Mouse (Mus musculus): ENCODE results near the gene Mcfd2. TPM values are rescaled to one million over a fixed set of nuclear protein-coding genes. Genes with fewer than 3 reads are reported as not detected.

Gene Mcfd2
- total RNA-seq, 2 experiments from 2014 or later = 3.8 to 9.5 TPM

- no peak for ATAC-seq (replicated peaks; ENCODE audit: low FRiP score, poor library complexity, severe bottlenecking)
These were observed 25.3 kb upstream of the Mcfd2 start for GRCm38 (mm10) chr17:87291037-87291436.

- ATAC-seq (replicated peaks; ENCODE audit: low FRiP score, poor library complexity, severe bottlenecking) = no peak
These were observed 23.6 kb upstream of the Mcfd2 start for GRCm38 (mm10) chr17:87289367-87289766.

GRCm38 (mm10) chr17:87288131-87288530 lies 22.4 kb upstream of the Mcfd2 start:
- no peak for ATAC-seq (replicated peaks; ENCODE audit: low FRiP score, poor library complexity, severe bottlenecking)

GRCm38 (mm10) chr17:87287197-87287777 lies 21.6 kb upstream of the Mcfd2 start:
- ATAC-seq (replicated peaks; ENCODE audit: low FRiP score, poor library complexity, severe bottlenecking) = no peak

- no peak for ATAC-seq (replicated peaks; ENCODE audit: low FRiP score, poor library complexity, severe bottlenecking)
These were observed 20.9 kb upstream of the Mcfd2 start for GRCm38 (mm10) chr17:87286481-87287143.

- ATAC-seq (replicated peaks; ENCODE audit: low FRiP score, poor library complexity, severe bottlenecking) = no peak
These were observed 20.2 kb upstream of the Mcfd2 start for GRCm38 (mm10) chr17:87285731-87286465.

GRCm38 (mm10) chr17:87284482-87285040 lies 18.8 kb upstream of the Mcfd2 start:
- ATAC-seq (replicated peaks; ENCODE audit: low FRiP score, poor library complexity, severe bottlenecking) = no peak

GRCm38 (mm10) chr17:87283755-87284481 lies 18.2 kb upstream of the Mcfd2 start:
- peak; percentile 67 for ATAC-seq (replicated peaks; ENCODE audit: low FRiP score, poor library complexity, severe bottlenecking)

GRCm38 (mm10) chr17:87283055-87283754 lies 17.5 kb upstream of the Mcfd2 start:
- peak; percentile 37; the same call in 1 of the 2 replicates for ATAC-seq (replicated peaks; ENCODE audit: low FRiP score, poor library complexity, severe bottlenecking)

- ATAC-seq (replicated peaks; ENCODE audit: low FRiP score, poor library complexity, severe bottlenecking) = peak; percentile 84
These were observed 16.9 kb upstream of the Mcfd2 start, which contains the start of gene Ttc7 for GRCm38 (mm10) chr17:87282706-87283053. TSS of gene Ttc7 (plus strand) at chr17:87282886.

- peak; percentile 81 for ATAC-seq (replicated peaks; ENCODE audit: low FRiP score, poor library complexity, severe bottlenecking)
These were observed 16.4 kb upstream of the Mcfd2 start for GRCm38 (mm10) chr17:87282007-87282705.

GRCm38 (mm10) chr17:87275363-87276341 lies 9.9 kb upstream of the Mcfd2 start:
- no peak for ATAC-seq (replicated peaks; ENCODE audit: low FRiP score, poor library complexity, severe bottlenecking)

GRCm38 (mm10) chr17:87269454-87269853 lies 3.7 kb upstream of the Mcfd2 start:
- no peak for ATAC-seq (replicated peaks; ENCODE audit: low FRiP score, poor library complexity, severe bottlenecking)

GRCm38 (mm10) chr17:87264927-87265791 lies 576 bp downstream of the Mcfd2 start:
- peak; percentile 35; the same call in 1 of the 2 replicates for ATAC-seq (replicated peaks; ENCODE audit: low FRiP score, poor library complexity, severe bottlenecking)

- ATAC-seq (replicated peaks; ENCODE audit: low FRiP score, poor library complexity, severe bottlenecking) = no peak
These were observed 1.5 kb downstream of the Mcfd2 start for GRCm38 (mm10) chr17:87264054-87264830.

- no peak for ATAC-seq (replicated peaks; ENCODE audit: low FRiP score, poor library complexity, severe bottlenecking)
These were observed 2.3 kb downstream of the Mcfd2 start for GRCm38 (mm10) chr17:87263401-87263800.

All from erythroid progenitor cell, adult 5-6 weeks (primary cell).